Mouse (Mus musculus): ENCODE measurements around the gene Trio.
A peak's percentile ranks its signal among the peaks of the same experiment; 100 is the strongest.

The Trio gene

GRCm38 (mm10) chr15:27774481-27774880 is 251.2 kb downstream of the Trio start:
- DNase-seq (ENCODE audit: low spot score in 2 of 2) = no peak

- DNase-seq (ENCODE audit: low spot score in 2 of 2) = no peak
These were observed 253.5 kb downstream of the Trio start for GRCm38 (mm10) chr15:27772125-27772627.

GRCm38 (mm10) chr15:27771581-27771980 is 254.1 kb downstream of the Trio start:
- DNase-seq (ENCODE audit: low spot score in 2 of 2) = peak in 1 of 2 experiments; percentile 20

- DNase-seq (ENCODE audit: low spot score in 2 of 2) = no peak
These were observed 255.0 kb downstream of the Trio start for GRCm38 (mm10) chr15:27770513-27771196.

GRCm38 (mm10) chr15:27761416-27761815 is 264.2 kb downstream of the Trio start:
- DNase-seq (ENCODE audit: low spot score in 2 of 2) = no peak

- DNase-seq (ENCODE audit: low spot score in 2 of 2) = no peak
These were observed 265.0 kb downstream of the Trio start for GRCm38 (mm10) chr15:27760655-27761054.

- DNase-seq (ENCODE audit: low spot score in 2 of 2) = no peak
These were observed 265.8 kb downstream of the Trio start for GRCm38 (mm10) chr15:27759890-27760289.

DNA sequence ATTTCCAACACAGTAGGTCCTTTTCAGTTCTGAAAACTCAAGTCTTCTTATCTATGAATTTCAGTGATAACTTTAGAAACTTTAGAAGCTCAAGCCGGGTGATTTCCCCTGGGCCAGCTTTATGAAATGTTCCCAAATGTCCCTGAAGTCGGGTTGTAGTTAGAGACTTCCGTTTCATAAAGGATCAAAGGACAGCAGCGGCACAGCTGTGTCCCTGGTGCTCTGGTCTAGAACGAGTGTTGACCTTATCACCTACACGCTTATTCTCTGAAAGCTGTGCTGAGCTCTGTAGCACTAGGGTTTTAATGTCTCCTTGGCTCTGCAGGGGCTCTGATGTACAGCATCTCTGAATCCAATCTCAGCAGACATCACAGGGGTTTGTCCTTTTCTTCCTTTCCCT is 267.0 kb downstream of the Trio start:
- DNase-seq (ENCODE audit: low spot score in 2 of 2) = no peak

GRCm38 (mm10) chr15:27756426-27756825 is 269.2 kb downstream of the Trio start:
- DNase-seq (ENCODE audit: low spot score in 2 of 2) = no peak

DNA sequence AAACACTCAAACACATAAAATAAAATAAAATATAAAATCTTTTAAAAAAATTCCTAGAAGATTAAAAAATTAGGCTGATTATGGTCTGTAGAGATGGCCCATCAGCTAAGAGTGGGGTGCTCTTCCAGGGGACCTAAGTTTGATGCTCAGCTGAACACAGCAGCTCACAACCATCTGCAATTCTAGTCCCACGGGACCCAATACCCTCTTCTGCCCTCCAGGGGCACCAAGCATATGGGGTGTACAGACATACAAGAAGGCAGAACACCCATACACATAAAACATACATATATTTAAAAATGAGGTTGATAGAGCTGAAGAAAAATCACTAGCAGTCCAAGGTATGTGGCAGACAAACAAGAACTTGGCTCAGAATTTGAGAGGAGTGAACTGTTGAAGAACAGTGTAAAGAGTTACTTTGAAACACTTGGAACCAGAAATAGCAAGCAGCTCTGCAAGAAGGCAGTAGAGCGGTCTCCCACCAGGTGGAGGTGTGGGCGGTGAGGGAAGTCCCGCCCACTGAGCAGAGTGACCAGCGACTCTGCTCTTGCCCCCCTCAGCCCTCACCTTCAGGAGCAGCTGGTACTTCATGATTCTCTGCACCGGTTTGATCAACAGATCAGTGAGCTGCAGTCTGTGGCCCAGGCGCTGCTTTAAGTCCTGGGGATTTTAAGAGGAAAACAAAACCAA is 270.9 kb downstream of the Trio start:
- DNase-seq (ENCODE audit: low spot score in 2 of 2) = no peak

DNA sequence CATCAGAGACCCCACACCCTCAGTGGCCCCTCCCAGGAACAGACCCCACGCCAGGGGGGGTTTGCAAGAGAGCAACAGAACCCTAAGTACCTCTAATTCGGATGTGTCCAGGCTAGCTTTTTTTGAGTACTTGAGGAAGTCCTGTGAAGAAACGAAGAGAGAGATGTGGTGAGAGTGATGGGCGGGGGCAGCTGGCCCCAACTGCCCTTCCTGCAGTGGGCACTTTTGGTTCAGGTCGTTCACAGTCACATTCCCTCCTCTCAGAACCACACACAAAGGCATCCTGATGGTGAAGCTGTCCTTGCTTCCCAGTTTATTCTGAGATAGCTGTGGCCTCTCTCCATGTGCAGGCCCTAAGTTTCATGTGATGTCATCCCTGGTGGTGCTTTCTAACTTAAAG is 271.7 kb downstream of the Trio start:
- DNase-seq (ENCODE audit: low spot score in 2 of 2) = no peak

DNA sequence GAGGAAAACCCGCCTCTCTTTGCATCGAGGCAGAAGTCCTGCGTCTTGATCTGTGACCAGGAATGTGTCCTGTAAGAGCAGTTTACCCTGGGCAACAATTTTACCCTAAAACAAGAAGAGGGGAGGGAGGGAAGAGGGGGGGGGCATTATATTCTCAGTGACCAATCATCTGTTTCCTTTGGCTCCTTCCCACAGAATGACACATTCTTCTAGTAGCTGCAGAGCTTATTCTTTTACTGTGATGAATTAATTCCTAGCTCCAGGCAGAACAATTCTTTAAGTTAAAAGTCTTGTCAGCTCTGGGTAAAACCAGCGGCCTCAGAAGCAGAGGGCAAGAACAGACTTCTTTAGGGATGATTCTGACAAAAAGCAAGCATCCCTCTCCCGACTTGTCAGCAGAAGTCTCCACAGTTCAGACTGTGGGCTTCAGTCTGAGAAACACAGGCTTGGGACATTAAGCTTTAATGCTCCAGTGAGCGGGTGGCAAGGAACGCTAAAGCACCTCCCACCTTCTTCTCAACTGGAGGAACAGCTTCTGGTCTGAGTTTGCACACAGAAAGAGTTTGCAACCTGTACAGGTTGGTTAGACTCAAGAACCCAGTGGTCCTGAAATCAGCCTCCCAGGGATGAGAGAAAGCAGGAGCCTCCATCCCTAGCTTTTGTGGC is 272.8 kb downstream of the Trio start:
- no peak for DNase-seq (ENCODE audit: low spot score in 2 of 2)

GRCm38 (mm10) chr15:27751612-27752405 is 273.8 kb downstream of the Trio start:
- peak; percentile 5 to 11 for DNase-seq (ENCODE audit: low spot score in 2 of 2)

- no peak for DNase-seq (ENCODE audit: low spot score in 2 of 2)
These were observed 276.9 kb downstream of the Trio start for GRCm38 (mm10) chr15:27748739-27749138.

DNA sequence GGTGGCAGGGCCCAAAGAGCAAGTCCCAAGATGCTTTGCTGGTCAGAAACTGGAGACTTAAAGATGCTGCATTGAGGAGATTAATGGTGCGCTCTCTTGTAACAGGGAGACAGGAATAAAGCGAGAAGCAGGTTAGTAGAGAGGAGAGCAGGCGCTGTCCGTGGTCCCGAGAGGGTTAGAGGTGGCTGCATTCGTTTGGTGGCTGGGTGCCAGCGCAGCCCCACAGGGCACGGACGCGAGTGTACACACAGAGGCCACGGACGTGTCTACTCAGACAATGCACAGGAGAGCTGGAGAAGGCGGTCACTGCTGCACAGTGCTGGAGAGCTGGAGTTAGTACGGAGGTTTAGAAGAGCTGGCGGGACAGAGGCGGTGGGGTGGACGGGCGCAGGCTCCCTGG is 278.1 kb downstream of the Trio start:
- DNase-seq (ENCODE audit: low spot score in 2 of 2) = no peak

GRCm38 (mm10) chr15:27744995-27745394 is 280.7 kb downstream of the Trio start:
- no peak for DNase-seq (ENCODE audit: low spot score in 2 of 2)

GRCm38 (mm10) chr15:27740080-27740479 is 285.6 kb downstream of the Trio start:
- DNase-seq (ENCODE audit: low spot score in 2 of 2) = no peak

DNA sequence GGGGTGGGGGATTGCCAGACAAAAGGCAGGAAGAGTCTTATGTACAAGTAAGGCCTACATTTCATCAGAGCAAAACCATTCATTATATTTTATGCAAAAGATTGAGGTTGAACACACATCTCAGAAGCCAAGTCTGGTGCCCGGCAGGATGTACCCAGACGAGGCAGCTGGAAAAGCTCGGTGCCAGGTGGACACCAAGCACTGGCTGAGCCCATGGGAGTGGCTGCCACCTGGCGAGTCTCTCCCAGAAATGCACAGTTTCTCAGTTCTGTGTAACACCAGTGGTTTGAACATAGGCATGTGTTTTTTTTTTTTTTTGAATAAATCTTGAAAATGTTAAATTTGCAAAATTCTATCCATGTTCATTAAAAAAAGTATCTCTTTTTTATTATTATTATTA is 293.8 kb downstream of the Trio start:
- no peak for DNase-seq (ENCODE audit: low spot score in 2 of 2)

DNA sequence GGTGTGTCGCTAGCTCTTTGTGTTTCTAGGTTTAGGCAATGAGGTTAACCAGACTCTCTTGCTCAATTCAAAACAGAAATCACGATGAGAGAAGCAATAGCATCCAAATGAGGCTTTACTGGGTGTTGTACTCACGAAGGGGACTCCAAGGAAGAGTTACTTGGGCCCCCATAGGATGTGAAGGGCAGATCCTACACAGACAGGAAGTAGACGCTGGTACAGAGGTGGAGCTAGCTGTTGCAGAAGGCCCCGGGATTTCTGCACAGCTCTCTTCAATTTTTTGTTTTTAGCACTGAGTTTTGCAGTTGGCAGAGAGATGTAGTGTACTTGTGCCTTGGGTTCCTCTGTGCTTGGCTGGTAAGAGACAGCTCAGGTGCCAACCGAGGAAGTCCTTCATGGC is 299.4 kb downstream of the Trio start:
- no peak for DNase-seq (ENCODE audit: low spot score in 2 of 2)

DNA sequence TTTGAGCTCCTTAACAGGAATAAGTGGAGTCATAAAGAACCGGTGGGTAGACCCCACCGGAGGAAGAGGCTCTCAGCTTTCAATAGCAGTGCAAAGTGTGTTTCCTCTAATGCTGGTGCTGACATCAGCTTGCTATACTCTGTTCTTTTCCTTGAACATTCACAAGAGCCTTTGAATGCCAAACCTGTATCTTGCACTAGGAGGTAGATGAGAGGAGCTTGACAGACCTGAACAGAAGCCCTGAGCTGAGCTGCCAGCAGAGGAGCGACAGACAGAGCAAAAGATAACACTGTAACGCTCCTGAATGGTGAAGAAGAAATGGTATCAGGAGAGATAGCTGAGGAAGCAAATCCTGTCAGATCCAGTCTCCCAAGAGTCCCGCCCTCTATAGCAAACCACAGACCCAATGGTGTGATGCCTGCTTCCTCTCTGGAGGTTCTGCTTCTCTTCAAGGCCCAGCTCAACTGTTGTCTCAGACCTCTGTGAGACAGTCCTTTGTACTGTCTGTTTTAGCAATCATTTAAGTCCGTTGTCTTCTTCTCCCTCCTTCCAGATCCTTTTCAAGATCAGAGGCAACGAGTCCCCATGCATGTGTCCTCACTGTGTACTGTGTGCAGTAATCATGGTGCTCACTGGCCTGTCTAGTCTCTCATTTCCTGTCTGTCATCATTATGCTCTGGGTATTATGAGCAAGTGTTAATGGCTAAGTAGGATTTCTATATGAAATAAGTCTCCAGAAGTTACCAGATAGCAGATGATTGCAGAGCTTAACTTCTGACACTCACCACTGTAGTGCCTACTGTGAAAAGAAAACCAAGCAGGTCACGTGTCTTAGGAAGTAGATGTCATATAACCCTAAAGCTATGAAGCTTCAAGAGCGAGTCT is 300.6 kb downstream of the Trio start:
- DNase-seq (ENCODE audit: low spot score in 2 of 2) = no peak

DNA sequence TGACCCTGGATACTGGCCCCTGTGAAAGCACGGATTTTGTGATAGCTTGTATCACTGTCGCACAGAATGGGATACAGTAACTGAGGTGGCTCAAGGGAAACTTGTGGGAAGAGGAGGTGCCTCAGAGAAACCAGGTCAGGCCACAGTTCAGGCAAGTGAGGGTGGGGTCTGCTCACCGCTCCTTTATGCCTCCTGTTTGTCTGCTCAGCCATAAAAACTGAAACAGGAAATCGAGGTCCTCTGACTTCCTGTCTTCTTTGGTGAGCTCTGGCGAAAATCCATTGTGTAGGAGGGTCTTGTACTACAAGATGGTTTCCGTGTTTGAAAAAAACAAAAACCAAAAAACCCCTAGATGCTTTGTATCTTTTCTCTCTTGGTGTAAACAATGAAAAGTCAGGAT is 301.4 kb downstream of the Trio start:
- no peak for DNase-seq (ENCODE audit: low spot score in 2 of 2)

All from urinary bladder, adult 18-20 months (tissue).